Mouse (Mus musculus): ENCODE results near the gene Ltbp2. TPM values are rescaled to one million over a fixed set of nuclear protein-coding genes. Genes with fewer than 3 reads are reported as not detected.
A peak's percentile ranks its signal among the peaks of the same experiment; 100 is the strongest.

The Ltbp2 gene
- polyA plus RNA-seq, 1 experiment from 2014 or later: 2.9 TPM

- Histone ChIP-seq H3K9ac (ENCODE audit: low read length) (no peak overlapping the region), H3K4me2 (ENCODE audit: low read length) (no peak overlapping the region), H3K9me3 (ENCODE audit: control insufficient read depth, low read length) (no peaks in the 10 kb centered on the region), H3K36me3 (ENCODE audit: control insufficient read depth, insufficient read depth, low read length) (no peaks in the 10 kb centered on the region), H3K4me3 (ENCODE audit: control insufficient read depth in 1 of 2, insufficient read depth in 1 of 2, low read depth in 1 of 2, low read length in 2 of 2) (no peak overlapping the region), H3K4me1 (ENCODE audit: control insufficient read depth in 2 of 2, insufficient read depth in 2 of 2, low read length in 2 of 2) (peaks cover 18 to 19% of the 10 kb centered on the region in 2 experiments), H3K27ac (replicated peaks in 1 of 2; ENCODE audit: control insufficient read depth in 1 of 2, insufficient read depth in 1 of 2, low read depth in 2 of 2, low read length in 2 of 2) (no peak overlapping the region), H3K27me3 (ENCODE audit: control insufficient read depth, insufficient read depth, low read length) (peaks cover 86% of the 10 kb centered on the region)
- 66% methylated on average over 13 of the region's 13 CpGs for WGBS
- ATAC-seq (ENCODE audit: insufficient number of reproducible peaks, insufficient read depth, low FRiP score, low read depth): no peak
These were observed 74.7 kb downstream of the Ltbp2 start for GRCm38 (mm10) chr12:84801532-84802110.

- H3K27ac ChIP-seq (replicated peaks in 1 of 2; ENCODE audit: control insufficient read depth in 1 of 2, insufficient read depth in 1 of 2, low read depth in 2 of 2, low read length in 2 of 2): no peak overlapping the region
- 29% methylated on average over 4 of the region's 4 CpGs for WGBS
These were observed 75.9 kb downstream of the Ltbp2 start for GRCm38 (mm10) chr12:84800419-84800818.

DNA sequence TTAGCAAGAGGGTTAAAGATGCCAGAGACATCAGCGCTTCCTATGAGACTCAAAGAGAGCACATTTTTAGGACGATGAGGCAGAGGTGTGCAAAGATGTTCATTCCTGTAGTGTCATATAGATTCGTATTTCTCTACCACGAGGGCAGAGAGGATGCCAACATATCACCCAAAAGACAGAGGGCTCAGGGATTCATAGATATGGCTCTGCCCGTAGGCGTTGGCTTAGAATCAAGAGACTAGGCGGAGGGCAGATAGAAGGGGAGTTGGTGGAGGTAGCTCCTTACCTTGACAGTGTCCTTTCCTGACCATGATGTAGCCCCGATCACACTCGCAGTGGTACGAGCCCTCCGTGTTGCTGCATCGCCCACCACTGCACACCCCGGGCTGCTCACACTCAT lies 77.2 kb downstream of the Ltbp2 start:
- no peak overlapping the region for H3K27ac ChIP-seq (replicated peaks in 1 of 2; ENCODE audit: control insufficient read depth in 1 of 2, insufficient read depth in 1 of 2, low read depth in 2 of 2, low read length in 2 of 2)
- no peak for ATAC-seq (ENCODE audit: insufficient number of reproducible peaks, insufficient read depth, low FRiP score, low read depth)
- H3K27me3 ChIP-seq (ENCODE audit: control insufficient read depth, insufficient read depth, low read length): peaks cover 90% of the 10 kb centered on the region
- WGBS: 87% methylated on average over 13 of the region's 13 CpGs
- no peaks in the 10 kb centered on the region for H3K9me3 ChIP-seq (ENCODE audit: control insufficient read depth, low read length)
- no peaks in the 10 kb centered on the region for H3K36me3 ChIP-seq (ENCODE audit: control insufficient read depth, insufficient read depth, low read length)
- H3K4me2 ChIP-seq (ENCODE audit: low read length): no peak overlapping the region
- peaks cover 7 to 10% of the 10 kb centered on the region in 2 experiments; a peak in 2 of 4 replicates for H3K4me1 ChIP-seq (ENCODE audit: control insufficient read depth in 2 of 2, insufficient read depth in 2 of 2, low read length in 2 of 2)
- no peak overlapping the region for H3K9ac ChIP-seq (ENCODE audit: low read length)
- H3K4me3 ChIP-seq (ENCODE audit: control insufficient read depth in 1 of 2, insufficient read depth in 1 of 2, low read depth in 1 of 2, low read length in 2 of 2): no peak overlapping the region

More at GRCm38 (mm10) chr12:84800419-84800818, 75.9 kb downstream of the Ltbp2 start:
- ATAC-seq (ENCODE audit: insufficient number of reproducible peaks, insufficient read depth, low FRiP score, low read depth): 0 out of 2 replicates have a peak, but pooled peaks have one; percentile 17
- no peaks in the 10 kb centered on the region for H3K36me3 ChIP-seq (ENCODE audit: control insufficient read depth, insufficient read depth, low read length)
- H3K27me3 ChIP-seq (ENCODE audit: control insufficient read depth, insufficient read depth, low read length): peaks cover 89% of the 10 kb centered on the region
- no peaks in the 10 kb centered on the region for H3K9me3 ChIP-seq (ENCODE audit: control insufficient read depth, low read length)
- no peak overlapping the region for H3K4me3 ChIP-seq (ENCODE audit: control insufficient read depth in 1 of 2, insufficient read depth in 1 of 2, low read depth in 1 of 2, low read length in 2 of 2)
- H3K9ac ChIP-seq (ENCODE audit: low read length): no peak overlapping the region
- H3K4me2 ChIP-seq (ENCODE audit: low read length): no peak overlapping the region
- H3K4me1 ChIP-seq (ENCODE audit: control insufficient read depth in 2 of 2, insufficient read depth in 2 of 2, low read length in 2 of 2): peaks cover 12 to 15% of the 10 kb centered on the region in 2 experiments

- no peak overlapping the region for H3K4me3 ChIP-seq (ENCODE audit: control insufficient read depth in 1 of 2, insufficient read depth in 1 of 2, low read depth in 1 of 2, low read length in 2 of 2)
- ATAC-seq (ENCODE audit: insufficient number of reproducible peaks, insufficient read depth, low FRiP score, low read depth): no peak
- no peak overlapping the region for H3K27ac ChIP-seq (replicated peaks in 1 of 2; ENCODE audit: control insufficient read depth in 1 of 2, insufficient read depth in 1 of 2, low read depth in 2 of 2, low read length in 2 of 2)
- H3K4me2 ChIP-seq (ENCODE audit: low read length): no peak overlapping the region
- H3K4me1 ChIP-seq (ENCODE audit: control insufficient read depth in 2 of 2, insufficient read depth in 2 of 2, low read length in 2 of 2): no peaks in the 10 kb centered on the region
- 76% methylated on average over 8 of the region's 8 CpGs for WGBS
- no peaks in the 10 kb centered on the region for H3K9me3 ChIP-seq (ENCODE audit: control insufficient read depth, low read length)
- peaks cover 100% of the 10 kb centered on the region for H3K27me3 ChIP-seq (ENCODE audit: control insufficient read depth, insufficient read depth, low read length)
- no peaks in the 10 kb centered on the region for H3K36me3 ChIP-seq (ENCODE audit: control insufficient read depth, insufficient read depth, low read length)
- no peak overlapping the region for H3K9ac ChIP-seq (ENCODE audit: low read length)
These were observed 81.7 kb downstream of the Ltbp2 start for GRCm38 (mm10) chr12:84794647-84795046.

DNA sequence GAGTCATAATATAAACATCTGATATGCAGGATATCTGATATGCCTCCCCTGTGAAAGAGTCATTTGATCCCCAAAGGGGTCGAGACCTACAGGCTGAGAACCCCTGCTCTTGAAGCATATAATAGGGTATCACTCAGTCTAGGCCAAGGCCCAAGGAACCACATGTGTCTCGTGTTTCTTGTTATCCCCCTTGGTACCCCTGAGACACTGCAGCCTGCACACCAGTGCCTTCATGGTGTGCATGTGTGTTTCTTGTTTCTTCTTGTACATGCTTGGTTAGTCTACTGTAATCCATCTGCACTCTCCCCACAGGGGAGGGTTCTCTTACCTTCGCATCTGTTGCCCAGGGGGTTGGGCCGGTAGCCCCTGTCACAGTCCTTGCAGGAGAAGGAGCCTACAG lies 83.7 kb downstream of the Ltbp2 start:
- Histone ChIP-seq H3K27ac (replicated peaks in 1 of 2; ENCODE audit: control insufficient read depth in 1 of 2, insufficient read depth in 1 of 2, low read depth in 2 of 2, low read length in 2 of 2) (no peak overlapping the region), H3K4me2 (ENCODE audit: low read length) (no peak overlapping the region), H3K36me3 (ENCODE audit: control insufficient read depth, insufficient read depth, low read length) (no peaks in the 10 kb centered on the region), H3K4me3 (ENCODE audit: control insufficient read depth in 1 of 2, insufficient read depth in 1 of 2, low read depth in 1 of 2, low read length in 2 of 2) (no peak overlapping the region), H3K27me3 (ENCODE audit: control insufficient read depth, insufficient read depth, low read length) (peaks cover 99% of the 10 kb centered on the region), H3K9ac (ENCODE audit: low read length) (no peak overlapping the region), H3K9me3 (ENCODE audit: control insufficient read depth, low read length) (no peaks in the 10 kb centered on the region), H3K4me1 (ENCODE audit: control insufficient read depth in 2 of 2, insufficient read depth in 2 of 2, low read length in 2 of 2) (no peaks in the 10 kb centered on the region)
- WGBS: 80% methylated on average over 4 of the region's 4 CpGs
- no peak for ATAC-seq (ENCODE audit: insufficient number of reproducible peaks, insufficient read depth, low FRiP score, low read depth)

DNA sequence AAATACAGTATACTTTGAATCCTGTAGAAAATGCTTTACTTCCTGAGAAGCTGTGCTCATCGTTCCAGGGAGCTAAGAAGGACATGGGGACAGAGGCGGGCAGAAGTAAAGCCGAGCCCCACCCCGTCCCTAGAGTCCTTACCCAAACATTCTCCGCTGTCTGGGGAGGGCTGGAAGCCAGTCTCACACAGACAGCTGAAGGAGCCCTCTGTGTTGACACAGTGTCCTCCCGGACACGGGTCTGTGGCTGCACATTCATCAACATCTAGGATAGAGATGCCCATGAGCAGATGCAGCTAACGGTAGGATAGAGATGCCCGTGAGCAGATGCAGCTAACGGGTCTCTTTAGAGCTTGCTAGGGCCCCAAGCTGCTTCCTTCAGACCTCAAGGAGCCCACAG lies 85.5 kb downstream of the Ltbp2 start:
- Histone ChIP-seq H3K36me3 (ENCODE audit: control insufficient read depth, insufficient read depth, low read length) (no peaks in the 10 kb centered on the region), H3K4me2 (ENCODE audit: low read length) (no peak overlapping the region), H3K4me1 (ENCODE audit: control insufficient read depth in 2 of 2, insufficient read depth in 2 of 2, low read length in 2 of 2) (no peaks in the 10 kb centered on the region), H3K9me3 (ENCODE audit: control insufficient read depth, low read length) (no peaks in the 10 kb centered on the region), H3K27me3 (ENCODE audit: control insufficient read depth, insufficient read depth, low read length) (peaks cover 99% of the 10 kb centered on the region), H3K9ac (ENCODE audit: low read length) (no peak overlapping the region), H3K27ac (replicated peaks in 1 of 2; ENCODE audit: control insufficient read depth in 1 of 2, insufficient read depth in 1 of 2, low read depth in 2 of 2, low read length in 2 of 2) (no peak overlapping the region), H3K4me3 (ENCODE audit: control insufficient read depth in 1 of 2, insufficient read depth in 1 of 2, low read depth in 1 of 2, low read length in 2 of 2) (no peak overlapping the region)
- no peak for ATAC-seq (ENCODE audit: insufficient number of reproducible peaks, insufficient read depth, low FRiP score, low read depth)
- WGBS: 43% methylated on average over 10 of the region's 10 CpGs

GRCm38 (mm10) chr12:84786091-84786490 lies 90.2 kb downstream of the Ltbp2 start:
- H3K4me2 ChIP-seq (ENCODE audit: low read length): no peak overlapping the region
- H3K27me3 ChIP-seq (ENCODE audit: control insufficient read depth, insufficient read depth, low read length): peaks cover 73% of the 10 kb centered on the region
- H3K9me3 ChIP-seq (ENCODE audit: control insufficient read depth, low read length): no peaks in the 10 kb centered on the region
- no peaks in the 10 kb centered on the region for H3K36me3 ChIP-seq (ENCODE audit: control insufficient read depth, insufficient read depth, low read length)
- no peak overlapping the region for H3K9ac ChIP-seq (ENCODE audit: low read length)
- H3K4me1 ChIP-seq (ENCODE audit: control insufficient read depth in 2 of 2, insufficient read depth in 2 of 2, low read length in 2 of 2): peaks cover 3 to 4% of the 10 kb centered on the region in 2 experiments; a peak in 2 of 4 replicates
- H3K4me3 ChIP-seq (ENCODE audit: control insufficient read depth in 1 of 2, insufficient read depth in 1 of 2, low read depth in 1 of 2, low read length in 2 of 2): no peak overlapping the region
- no peak overlapping the region for H3K27ac ChIP-seq (replicated peaks in 1 of 2; ENCODE audit: control insufficient read depth in 1 of 2, insufficient read depth in 1 of 2, low read depth in 2 of 2, low read length in 2 of 2)
- WGBS: 71% methylated on average over 5 of the region's 5 CpGs
- ATAC-seq (ENCODE audit: insufficient number of reproducible peaks, insufficient read depth, low FRiP score, low read depth): no peak

All from heart, embryonic 14.5 days (tissue).